Mouse (Mus musculus): ENCODE data around the gene Thra. TPM values are rescaled to one million over a fixed set of nuclear protein-coding genes. Genes with fewer than 3 reads are reported as not detected.

Thra gene
- polyA plus RNA-seq, 1 experiment = 495 TPM

DNA sequence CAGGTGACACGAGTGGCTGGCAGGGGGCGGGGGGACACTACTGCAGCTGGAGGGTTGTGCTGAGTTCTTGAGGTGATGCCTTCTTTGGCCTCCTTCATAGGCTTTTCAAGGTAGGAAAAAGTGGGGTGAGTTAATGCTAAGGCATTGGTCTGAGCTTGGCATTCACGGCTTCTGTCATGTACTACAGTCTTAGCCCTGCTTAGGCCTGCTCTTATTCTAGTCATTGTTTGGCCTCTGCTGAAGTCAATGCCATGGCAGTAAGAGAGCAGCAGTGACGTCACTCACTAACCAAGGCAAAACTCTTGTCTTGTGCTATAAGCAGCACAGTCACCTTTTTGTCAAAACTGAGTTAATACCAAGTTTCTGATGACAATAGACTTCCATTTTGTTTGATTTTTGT, 57.5 kb downstream of the Thra start:
- Histone ChIP-seq H3K27ac (ENCODE audit: insufficient read depth, low read depth, low read length) (peak overlapping the region; percentile 32; the same call in 1 of the 2 replicates), H3K4me3 (ENCODE audit: insufficient read depth, low read depth, low read length) (peak overlapping the region; percentile 58), H3K4me1 (ENCODE audit: control insufficient read depth, insufficient read depth, low read length) (peaks cover 8% of the 10 kb centered on the region)
- TF ChIP-seq CTCF (IDR thresholded peaks at IDR 0.05; ENCODE audit: insufficient read depth, low read depth, low read length) (no peak), POLR2A (IDR thresholded peaks at IDR 0.05; ENCODE audit: insufficient read depth, low read depth, low read length) (no peak)
- WGBS = 14% methylated on average over 4 of the region's 4 CpGs

- Histone ChIP-seq H3K27ac (ENCODE audit: insufficient read depth, low read depth, low read length) (no peak within 1 kb of the TSS), H3K4me3 (ENCODE audit: insufficient read depth, low read depth, low read length) (no peak within 1 kb of the TSS), H3K4me1 (ENCODE audit: control insufficient read depth, insufficient read depth, low read length) (no peaks in the 10 kb centered on the region)
- TF ChIP-seq POLR2A (IDR thresholded peaks at IDR 0.05; ENCODE audit: insufficient read depth, low read depth, low read length) = no peak
- no peak for TF ChIP-seq CTCF (IDR thresholded peaks at IDR 0.05; ENCODE audit: insufficient read depth, low read depth, low read length)
- 75% methylated on average over 5 of the region's 5 CpGs for WGBS
Measured at GRCm38 (mm10) chr11:98804605-98805004, 64.2 kb downstream of the Thra start, which contains the start of gene Casc3. Gene Casc3 (plus strand): TSS chr11:98804905.

- no peak for TF ChIP-seq CTCF (IDR thresholded peaks at IDR 0.05; ENCODE audit: insufficient read depth, low read depth, low read length)
- no peak for TF ChIP-seq POLR2A (IDR thresholded peaks at IDR 0.05; ENCODE audit: insufficient read depth, low read depth, low read length)
- Histone ChIP-seq H3K4me1 (ENCODE audit: control insufficient read depth, insufficient read depth, low read length) (peaks cover 4% of the 10 kb centered on the region; the same call in 1 of the 2 replicates), H3K4me3 (ENCODE audit: insufficient read depth, low read depth, low read length) (no peak overlapping the region), H3K27ac (ENCODE audit: insufficient read depth, low read depth, low read length) (peak overlapping the region; percentile 31; the same call in 1 of the 2 replicates)
- WGBS = 56% methylated on average over 2 of the region's 2 CpGs
Measured at GRCm38 (mm10) chr11:98808417-98808816, 68.0 kb downstream of the Thra start.

GRCm38 (mm10) chr11:98809457-98810290, 69.2 kb downstream of the Thra start:
- under 1% methylated on average over 84 of the region's 84 CpGs for WGBS
- no peak for TF ChIP-seq CTCF (IDR thresholded peaks at IDR 0.05; ENCODE audit: insufficient read depth, low read depth, low read length)
- peak; percentile 65 for TF ChIP-seq POLR2A (IDR thresholded peaks at IDR 0.05; ENCODE audit: insufficient read depth, low read depth, low read length)
- Histone ChIP-seq H3K4me1 (ENCODE audit: control insufficient read depth, insufficient read depth, low read length) (peaks cover 4% of the 10 kb centered on the region; the same call in 1 of the 2 replicates), H3K4me3 (ENCODE audit: insufficient read depth, low read depth, low read length) (peak overlapping the region; percentile 97), H3K27ac (ENCODE audit: insufficient read depth, low read depth, low read length) (peak overlapping the region; percentile 99)

- no peak for TF ChIP-seq POLR2A (IDR thresholded peaks at IDR 0.05; ENCODE audit: insufficient read depth, low read depth, low read length)
- no peak for TF ChIP-seq CTCF (IDR thresholded peaks at IDR 0.05; ENCODE audit: insufficient read depth, low read depth, low read length)
- H3K4me1 ChIP-seq (ENCODE audit: control insufficient read depth, insufficient read depth, low read length) = peaks cover 4% of the 10 kb centered on the region; the same call in 1 of the 2 replicates
- peak overlapping the region; percentile 97 for H3K4me3 ChIP-seq (ENCODE audit: insufficient read depth, low read depth, low read length)
- WGBS = 55% methylated on average over 7 of the region's 7 CpGs
- no peak overlapping the region for H3K27ac ChIP-seq (ENCODE audit: insufficient read depth, low read depth, low read length)
Measured at GRCm38 (mm10) chr11:98810686-98811085, 70.2 kb downstream of the Thra start.

DNA sequence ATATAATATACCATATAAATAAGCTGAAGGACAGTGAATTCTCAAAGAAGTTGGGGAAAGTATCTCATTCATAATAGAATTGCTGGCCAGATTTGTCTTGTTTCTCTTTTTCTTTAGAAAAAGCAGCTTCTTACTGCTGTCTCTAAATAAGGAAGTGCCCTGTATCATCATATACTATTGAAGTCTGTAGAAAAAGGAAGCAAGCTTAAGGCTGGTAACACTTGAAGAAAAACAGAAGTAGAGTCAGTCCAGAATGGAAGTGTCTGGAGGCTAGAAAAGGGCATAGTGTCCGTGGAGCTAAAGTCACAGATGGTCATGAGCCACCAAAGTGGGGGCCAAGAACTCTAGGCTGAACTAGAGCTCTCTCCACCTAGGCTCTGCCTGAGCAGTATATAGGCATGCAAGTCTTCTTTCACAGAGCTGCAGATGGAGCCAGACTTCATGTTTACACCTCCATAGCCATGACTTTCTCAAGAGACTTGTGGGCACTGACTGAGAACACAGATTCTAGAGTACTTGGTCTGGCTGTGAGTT, 76.3 kb downstream of the Thra start:
- Histone ChIP-seq H3K4me3 (ENCODE audit: insufficient read depth, low read depth, low read length) (no peak overlapping the region), H3K27ac (ENCODE audit: insufficient read depth, low read depth, low read length) (no peak overlapping the region), H3K4me1 (ENCODE audit: control insufficient read depth, insufficient read depth, low read length) (peaks cover 2% of the 10 kb centered on the region; the same call in 1 of the 2 replicates)
- TF ChIP-seq CTCF (IDR thresholded peaks at IDR 0.05; ENCODE audit: insufficient read depth, low read depth, low read length) (no peak), POLR2A (IDR thresholded peaks at IDR 0.05; ENCODE audit: insufficient read depth, low read depth, low read length) (no peak)
- 97% methylated on average over 1 of the region's 1 CpGs for WGBS

Other genes starting within 250 kb of the Thra start
- gene Ikzf3, start 194.6 kb upstream of the Thra start, polyA plus RNA-seq (2012; ENCODE audit: insufficient read depth, insufficient read length, low replicate concordance, missing spikeins) = 249 TPM in 1 of 2 replicates, not detected in the other
- gene Zpbp2, start 189.5 kb upstream of the Thra start, polyA plus RNA-seq (2012; ENCODE audit: insufficient read depth, insufficient read length, low replicate concordance, missing spikeins) = not detected in 2 replicates
- gene Ormdl3, start 153.3 kb upstream of the Thra start, polyA plus RNA-seq (2012; ENCODE audit: insufficient read depth, insufficient read length, low replicate concordance, missing spikeins) = not detected in 2 replicates
- gene Lrrc3c, start 142.3 kb upstream of the Thra start, polyA plus RNA-seq (2012; ENCODE audit: insufficient read depth, insufficient read length, low replicate concordance, missing spikeins) = not detected in 2 replicates
- not detected in 2 replicates for gene Gm12355, start 115.0 kb upstream of the Thra start, polyA plus RNA-seq (2012; ENCODE audit: insufficient read depth, insufficient read length, low replicate concordance, missing spikeins)
- gene Gsdma3, start 114.3 kb upstream of the Thra start, polyA plus RNA-seq (2012; ENCODE audit: insufficient read depth, insufficient read length, low replicate concordance, missing spikeins) = not detected in 2 replicates
- not detected in 2 replicates for gene Gsdma2, start 93.9 kb upstream of the Thra start, polyA plus RNA-seq (2012; ENCODE audit: insufficient read depth, insufficient read length, low replicate concordance, missing spikeins)
- not detected in 2 replicates for gene Gsdma, start 76.3 kb upstream of the Thra start, polyA plus RNA-seq (2012; ENCODE audit: insufficient read depth, insufficient read length, low replicate concordance, missing spikeins)
- gene Psmd3, start 58.1 kb upstream of the Thra start, polyA plus RNA-seq (2012; ENCODE audit: insufficient read depth, insufficient read length, low replicate concordance, missing spikeins) = not detected in 2 replicates
- gene Csf3, start 39.4 kb upstream of the Thra start, polyA plus RNA-seq (2012; ENCODE audit: insufficient read depth, insufficient read length, low replicate concordance, missing spikeins) = not detected in 2 replicates
- gene Med24, start 11.2 kb upstream of the Thra start, polyA plus RNA-seq (2012; ENCODE audit: insufficient read depth, insufficient read length, low replicate concordance, missing spikeins) = not detected in 2 replicates
- not detected in 2 replicates for gene Nr1d1, start 34.7 kb downstream of the Thra start, polyA plus RNA-seq (2012; ENCODE audit: insufficient read depth, insufficient read length, low replicate concordance, missing spikeins)
- gene Msl1, start 54.9 kb downstream of the Thra start, polyA plus RNA-seq (2012; ENCODE audit: insufficient read depth, insufficient read length, low replicate concordance, missing spikeins) = 206 and 252 TPM in 2 replicates
- gene Casc3, start 64.3 kb downstream of the Thra start, polyA plus RNA-seq (2012; ENCODE audit: insufficient read depth, insufficient read length, low replicate concordance, missing spikeins) = not detected in 2 replicates
- 182 TPM in 1 of 2 replicates, not detected in the other for gene Rapgefl1, start 96.1 kb downstream of the Thra start, polyA plus RNA-seq (2012; ENCODE audit: insufficient read depth, insufficient read length, low replicate concordance, missing spikeins)
- not detected in 2 replicates for gene Wipf2, start 123.0 kb downstream of the Thra start, polyA plus RNA-seq (2012; ENCODE audit: insufficient read depth, insufficient read length, low replicate concordance, missing spikeins)
- not detected in 2 replicates for gene Cdc6, start 167.2 kb downstream of the Thra start, polyA plus RNA-seq (2012; ENCODE audit: insufficient read depth, insufficient read length, low replicate concordance, missing spikeins)
- gene Rara, start 187.2 kb downstream of the Thra start, polyA plus RNA-seq (2012; ENCODE audit: insufficient read depth, insufficient read length, low replicate concordance, missing spikeins) = not detected in 2 replicates
- not detected in 2 replicates for gene Gjd3, start 242.4 kb downstream of the Thra start, polyA plus RNA-seq (2012; ENCODE audit: insufficient read depth, insufficient read length, low replicate concordance, missing spikeins)

Data from olfactory bulb, adult 2 months (tissue).